Mouse (Mus musculus) left cerebral cortex, adult 2 months (tissue): ENCODE results near the gene Slc7a5. TPM values are rescaled to one million over a fixed set of nuclear protein-coding genes. Genes with fewer than 3 reads are reported as not detected.

Source experiments
- DNase-seq, 2 experiments: peaks; one replicate each; pipeline ENCODE4 v3.0.0; 2021 to 2022; ENCODE audit warnings: low spot score in 2 of 2, mixed read lengths in 1 of 2; ENCODE audit errors: extremely low spot score in 1 of 2
- H3K27ac ChIP-seq: fragments of 200-600 bp; 2 replicates; pipeline ENCODE4 v1.8.1; 2022
- H3K4me3 ChIP-seq: fragments of 200-600 bp; 2 replicates; pipeline ENCODE4 v1.8.1; 2022
- CTCF ChIP-seq: fragments of 200-600 bp; IDR thresholded peaks from 2 replicates; pipeline ENCODE4 v1.8.1; 2022; ENCODE audit warnings: antibody characterized with exemption, mild to moderate bottlenecking, moderate library complexity
- intact Hi-C: fragments of 180-260 bp; cut with DNase I; formaldehyde crosslinking; loops from one replicate; pipeline ENCODE4 v1.15.1; 2025
- total RNA-seq, 2 experiments: library from RNA; stranded (reverse); gene quantifications; 2 replicates each; pipeline ENCODE4 v1.2.3; 2021

Gene Slc7a5
- total RNA-seq, 2 experiments from 2014 or later: 61.5 to 63.2 TPM

DNA sequence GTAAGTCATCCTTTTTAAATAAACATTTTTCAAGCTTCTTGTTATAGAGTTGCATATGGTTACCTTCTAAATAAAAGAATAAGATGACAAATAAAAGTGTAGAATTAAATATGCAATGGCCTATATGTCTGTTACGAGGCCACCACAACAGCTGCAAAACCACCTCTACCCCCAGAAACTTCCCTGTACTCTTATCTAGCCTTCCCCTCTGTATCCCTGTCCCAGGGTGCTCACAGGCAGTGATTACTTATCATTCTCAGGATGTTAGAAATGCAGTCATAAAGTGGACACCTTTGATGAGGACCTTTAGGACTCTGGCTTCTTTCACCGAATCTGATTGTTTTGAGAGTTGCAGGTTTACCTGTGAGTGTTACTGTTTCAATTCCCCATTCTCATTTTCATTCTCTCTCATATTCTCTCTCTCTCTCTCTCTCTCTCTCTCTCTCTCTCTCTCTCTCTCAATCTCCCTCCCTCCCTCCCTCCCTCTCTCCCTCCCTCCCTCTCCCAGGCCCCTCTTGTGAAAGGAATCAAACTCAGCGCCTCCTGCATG, 64.2 kb downstream of the Slc7a5 start:
- TF ChIP-seq CTCF: no peak
- H3K27ac ChIP-seq: no peak overlapping the region
- intact Hi-C loops: loop anchor here (10.0 kb wide), 1 partner anchor 422 kb away; no protein-coding TSS in a partner anchor
- no peak for DNase-seq
- H3K4me3 ChIP-seq: no peak overlapping the region

DNA sequence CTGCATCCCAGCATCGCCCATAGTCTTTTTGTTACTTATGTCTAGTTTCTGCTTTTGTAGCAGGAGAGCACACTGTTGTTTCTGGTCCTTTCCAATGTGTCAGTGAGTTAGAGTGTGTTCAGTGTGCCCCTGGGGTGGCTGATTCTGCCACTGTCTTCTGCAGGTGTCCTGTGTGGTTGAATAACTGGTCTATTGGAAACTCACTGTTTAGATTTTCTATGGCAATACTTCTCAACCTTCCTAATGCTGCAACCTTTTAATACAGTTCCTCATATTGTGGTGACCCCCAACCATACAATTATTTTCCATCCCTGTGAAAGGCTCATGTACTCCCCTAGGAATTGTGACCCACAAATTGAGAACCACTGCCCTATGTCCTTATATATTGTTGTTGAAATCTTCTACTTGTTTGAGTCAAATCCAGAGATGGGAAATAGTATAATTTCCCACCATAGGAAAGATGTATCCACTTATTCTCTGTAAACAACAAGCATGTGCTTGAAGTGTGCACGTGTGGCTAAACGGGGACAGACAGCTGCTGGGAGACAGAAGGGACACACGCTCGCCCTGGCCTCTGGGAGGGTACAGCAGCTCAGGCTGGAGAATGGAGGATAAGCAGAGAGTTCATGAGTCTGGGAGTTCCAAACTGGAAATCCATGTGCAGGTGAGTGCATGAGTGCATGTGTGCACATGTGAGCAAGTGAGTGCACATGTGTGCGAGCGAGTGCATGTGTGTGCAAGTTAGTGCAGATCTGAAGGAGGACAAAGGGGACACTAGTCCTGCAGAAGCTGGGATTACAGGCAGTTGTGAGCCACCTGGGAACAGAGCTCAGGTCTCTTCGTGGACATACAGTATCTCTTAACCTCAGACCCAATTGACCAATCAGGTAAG, 65.2 kb downstream of the Slc7a5 start:
- intact Hi-C loops: loop anchor here (10.0 kb wide), 1 partner anchor 422 kb away; no protein-coding TSS in a partner anchor
- no peak for TF ChIP-seq CTCF
- no peak for DNase-seq
- H3K27ac ChIP-seq: no peak overlapping the region
- no peak overlapping the region for H3K4me3 ChIP-seq

DNA sequence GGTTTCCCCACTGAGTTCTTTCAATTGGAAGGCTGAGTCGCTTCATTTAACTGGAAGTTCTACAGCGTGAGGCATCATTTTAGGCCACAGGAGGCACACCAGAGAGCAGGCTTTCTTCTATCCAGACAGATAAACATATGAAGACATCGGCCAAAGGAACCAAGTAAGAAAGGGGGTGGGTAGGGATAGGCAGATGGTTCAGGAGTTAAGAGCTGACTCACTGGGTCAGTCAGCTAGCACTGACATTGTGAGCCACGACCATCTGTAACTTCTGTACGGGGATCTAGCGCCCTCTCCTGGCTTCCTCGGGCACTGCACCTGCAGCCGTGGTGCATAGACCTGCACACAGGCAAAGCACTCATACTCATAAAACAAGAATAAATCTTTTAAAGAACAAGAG, 66.3 kb downstream of the Slc7a5 start:
- H3K27ac ChIP-seq: no peak overlapping the region
- TF ChIP-seq CTCF: peak; percentile 79
- DNase-seq: peak; percentile 58 to 83
- no peak overlapping the region for H3K4me3 ChIP-seq
- intact Hi-C loops: loop anchor here (10.0 kb wide), 1 partner anchor 424 kb away; no protein-coding TSS in a partner anchor

DNA sequence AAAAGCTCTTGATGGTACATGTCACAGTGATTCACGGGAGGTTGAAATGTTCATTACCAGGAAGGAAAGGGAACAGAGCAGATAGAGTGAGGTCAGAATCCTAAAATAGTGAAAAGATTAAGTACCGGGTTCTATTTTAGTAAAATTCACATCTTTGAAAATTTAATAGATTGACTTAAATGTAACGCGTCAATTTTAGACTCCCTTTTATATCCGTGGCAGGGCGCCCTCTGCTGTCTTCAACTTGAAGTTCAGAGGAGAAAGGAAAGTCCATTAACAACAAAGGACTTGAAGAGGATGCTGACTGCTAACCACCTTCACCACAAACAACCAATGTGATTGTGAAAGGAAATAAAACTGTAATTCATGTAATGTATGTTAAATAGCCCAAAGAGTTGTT, 75.0 kb downstream of the Slc7a5 start:
- intact Hi-C loops: loop anchor here (5.0 kb wide), 3 partner anchors 115 to 230 kb away; no protein-coding TSS in a partner anchor
- Histone ChIP-seq H3K27ac (no peak overlapping the region), H3K4me3 (no peak overlapping the region)
- peak; percentile 75 for TF ChIP-seq CTCF
- peak; percentile 70 to 76 for DNase-seq

DNA sequence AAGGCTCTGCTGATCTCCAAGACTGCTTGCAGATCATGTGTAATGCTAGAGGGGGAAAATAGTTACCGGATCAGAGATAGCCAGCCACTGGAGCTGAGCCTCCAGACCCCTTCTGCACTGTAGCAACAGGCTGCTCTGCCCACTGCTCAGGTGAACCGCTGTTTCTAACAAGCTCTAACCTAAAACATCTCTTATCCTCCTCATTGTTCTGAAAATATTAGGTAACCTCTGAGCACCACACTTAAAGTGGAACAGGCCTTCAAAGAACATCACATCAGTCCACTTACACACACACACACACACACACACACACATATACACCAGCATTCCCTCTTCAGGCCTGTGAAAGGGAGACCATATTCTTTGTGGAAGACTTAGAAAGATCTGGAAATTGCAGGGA, 75.4 kb downstream of the Slc7a5 start:
- intact Hi-C loops: loop anchor here (5.0 kb wide), 3 partner anchors 115 to 230 kb away; no protein-coding TSS in a partner anchor
- H3K27ac ChIP-seq: no peak overlapping the region
- H3K4me3 ChIP-seq: no peak overlapping the region

More for the DNA sequence above, 75.4 kb downstream of the Slc7a5 start:
- DNase-seq: no peak
- TF ChIP-seq CTCF: no peak

Other genes starting within 250 kb of the Slc7a5 start
- gene Jph3, start 178.1 kb downstream of the Slc7a5 start, total RNA-seq: 100 to 1,000 TPM; 285 to 297 TPM
- 10 to 100 TPM; 33.2 to 38.3 TPM for gene Klhdc4, start 78.1 kb downstream of the Slc7a5 start, total RNA-seq
- not detected for gene Car5a, start 37.2 kb upstream of the Slc7a5 start, total RNA-seq
- 10 to 100 TPM; 31.4 to 62.5 TPM for gene Banp, start 42.1 kb upstream of the Slc7a5 start, total RNA-seq